20 mouse cellular contexts compared by ENCODE assay signal in the genomic region with DNA sequence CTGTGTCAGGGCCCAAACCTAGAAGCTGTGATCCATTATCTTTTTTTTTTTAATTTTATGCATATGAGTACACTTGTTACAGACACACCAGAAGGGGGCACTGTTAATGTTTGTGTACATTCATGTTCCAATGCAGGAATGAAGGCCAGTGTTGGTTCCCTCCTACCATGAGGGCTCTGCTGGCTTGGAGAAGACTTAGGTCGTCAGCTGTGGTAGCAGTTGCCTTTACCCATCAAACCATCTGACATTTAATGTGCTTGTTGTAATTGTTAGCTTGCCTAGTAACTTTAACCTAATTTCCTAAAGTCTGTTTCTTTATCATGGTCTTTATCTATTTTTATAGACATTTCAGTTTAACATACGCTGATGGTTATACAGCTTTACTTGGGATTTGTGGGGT.
"Had no signal": no experiment of that assay in that cellular context is flagged by ENCODE, and none has a peak within 500 bp of the region (broad histone marks: within the 10 kb centered on the region; RNA-seq: fewer than 3 reads in every experiment).

No protein-coding gene starts in this region.

- H3K9ac ChIP-seq: limb, embryonic 13.5 days; liver, embryonic 13.5 days; lung, embryonic 14.5 days; neural tube, embryonic 12.5 days; neural tube, embryonic 15.5 days; stomach, embryonic 15.5 days had no signal

- DNase-seq: kidney, adult 18-20 months; kidney, adult 9 months; kidney, postnatal 14 days; kidney, postnatal 4 days; layer of hippocampus, postnatal 36 days; liver, embryonic 13.5 days; lung, embryonic 14.5 days; lung, postnatal 14 days; lung, postnatal 4 days; midbrain, embryonic 14.5 days; right cerebral cortex, adult 18-20 months; right cerebral cortex, postnatal 25 days; spleen, adult 18-20 months; thymus, postnatal 36 days had no signal

- H3K27me3 ChIP-seq: limb, embryonic 13.5 days; liver, embryonic 13.5 days; neural tube, embryonic 12.5 days; neural tube, embryonic 15.5 days; stomach, embryonic 15.5 days had no signal

- H3K9me3 ChIP-seq: limb, embryonic 10.5 days; limb, embryonic 13.5 days; liver, embryonic 13.5 days; neural tube, embryonic 12.5 days; neural tube, embryonic 15.5 days; stomach, embryonic 15.5 days had no signal

- H3K27ac ChIP-seq: limb, embryonic 10.5 days; limb, embryonic 13.5 days; liver, embryonic 13.5 days; neural tube, embryonic 12.5 days; neural tube, embryonic 15.5 days; stomach, embryonic 15.5 days had no signal

- H3K4me1 ChIP-seq: limb, embryonic 10.5 days; limb, embryonic 13.5 days; neural tube, embryonic 12.5 days had no signal

- H3K4me2 ChIP-seq: limb, embryonic 13.5 days; liver, embryonic 13.5 days; lung, embryonic 14.5 days; midbrain, embryonic 11.5 days; neural tube, embryonic 12.5 days; neural tube, embryonic 15.5 days; stomach, embryonic 15.5 days had no signal

- H3K4me3 ChIP-seq: limb, embryonic 10.5 days; limb, embryonic 13.5 days; liver, embryonic 13.5 days; neural tube, embryonic 12.5 days; neural tube, embryonic 15.5 days; stomach, embryonic 15.5 days had no signal
